Mouse (Mus musculus) megakaryocyte, embryonic 14.5 days (primary cell): ENCODE measurements around the gene Cyb561a3.

Source experiments
- FLI1 ChIP-seq: IDR thresholded peaks from 2 replicates; pipeline ENCODE4 v1.6.1; 2012; ENCODE audit warnings: low read length, inconsistent platforms, mixed read lengths
- GATA1 ChIP-seq: IDR thresholded peaks from 3 replicates; pipeline ENCODE4 v1.6.1; 2012; ENCODE audit warnings: mixed read lengths, low read length, inconsistent platforms, borderline replicate concordance

DNA sequence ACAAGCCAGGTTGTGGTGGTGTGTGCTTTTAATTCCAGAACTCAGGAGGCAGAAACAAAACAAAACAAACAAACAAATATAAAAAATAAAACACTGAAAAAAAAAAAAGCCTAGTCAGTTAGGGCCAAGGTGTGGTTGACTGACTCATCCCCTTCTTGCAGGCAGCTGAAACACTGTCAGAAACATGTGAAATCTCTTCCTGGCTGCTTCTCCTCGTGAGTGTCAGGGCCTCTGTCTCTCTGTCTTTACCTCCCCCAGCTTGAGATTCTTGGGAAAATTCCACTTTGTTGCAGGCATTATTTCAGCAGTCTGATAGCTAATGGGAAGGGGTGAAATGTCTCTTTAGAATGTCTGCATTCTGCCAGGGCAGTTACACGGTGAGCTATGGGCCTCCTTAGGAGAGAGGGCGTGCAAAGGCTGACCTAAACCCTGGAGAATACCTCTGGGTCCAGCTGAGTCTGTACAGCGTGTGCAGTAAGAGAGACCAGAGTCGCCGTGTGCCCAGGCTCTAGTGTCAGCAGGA is 25.3 kb downstream of the Cyb561a3 start:
- TF ChIP-seq GATA1, result no peak
- TF ChIP-seq FLI1, result no peak
